Mouse (Mus musculus) B cell, adult 2 months (primary cell): ENCODE measurements around the gene Pde4c.

Experiments used
- DNase-seq, 2 experiments: peaks; one replicate each; pipeline ENCODE4 v3.0.0; 2022

Pde4c gene

GRCm38 (mm10) chr8:70698310-70699109 is 25.0 kb upstream of the Pde4c start, which contains the start of gene Jund:
Gene Jund, plus strand, starts transcription at chr8:70698949.
- DNase-seq, result peak; percentile 100

GRCm38 (mm10) chr8:70699116-70699833 is 24.2 kb upstream of the Pde4c start:
- DNase-seq, result no peak

- DNase-seq, result peak; percentile 73 to 77
These were observed 23.5 kb upstream of the Pde4c start for GRCm38 (mm10) chr8:70699834-70700554.

GRCm38 (mm10) chr8:70700555-70700922 is 23.0 kb upstream of the Pde4c start:
- DNase-seq, result peak; percentile 87

- DNase-seq, result peak; percentile 50 to 54
These were observed 22.2 kb upstream of the Pde4c start for GRCm38 (mm10) chr8:70701048-70701981.

GRCm38 (mm10) chr8:70701982-70702841 is 21.3 kb upstream of the Pde4c start:
- DNase-seq, result peak in 1 of 2 experiments; percentile 57

- no peak for DNase-seq
These were observed 20.7 kb upstream of the Pde4c start for GRCm38 (mm10) chr8:70702842-70703182.

- DNase-seq, result peak in 1 of 2 experiments; percentile 38
These were observed 20.2 kb upstream of the Pde4c start, which contains the start of gene Iqcn for GRCm38 (mm10) chr8:70703287-70703686. Gene Iqcn, plus strand, starts transcription at chr8:70703457.

GRCm38 (mm10) chr8:70708281-70708680 is 15.2 kb upstream of the Pde4c start:
- no peak for DNase-seq

GRCm38 (mm10) chr8:70709794-70710193 is 13.7 kb upstream of the Pde4c start:
- no peak for DNase-seq

GRCm38 (mm10) chr8:70710296-70710695 is 13.2 kb upstream of the Pde4c start:
- no peak for DNase-seq

GRCm38 (mm10) chr8:70711041-70711440 is 12.5 kb upstream of the Pde4c start:
- no peak for DNase-seq

- no peak for DNase-seq
These were observed 9.5 kb upstream of the Pde4c start for GRCm38 (mm10) chr8:70713991-70714390.

- DNase-seq, result no peak
These were observed 8.4 kb upstream of the Pde4c start for GRCm38 (mm10) chr8:70715086-70715485.

- peak in 1 of 2 experiments; percentile 41 for DNase-seq
These were observed 6.8 kb upstream of the Pde4c start for GRCm38 (mm10) chr8:70716521-70717400.

- DNase-seq, result peak; percentile 89 to 90
These were observed 5.2 kb upstream of the Pde4c start, which contains the start of gene Gm3336 for GRCm38 (mm10) chr8:70718297-70718696. Gene Gm3336, plus strand, starts transcription at chr8:70718543.

- peak in 1 of 2 experiments; percentile 6 for DNase-seq
These were observed 3.7 kb upstream of the Pde4c start for GRCm38 (mm10) chr8:70719796-70720270.

GRCm38 (mm10) chr8:70720739-70721138 is 2.8 kb upstream of the Pde4c start:
- peak; percentile 91 to 93 for DNase-seq

GRCm38 (mm10) chr8:70721601-70722000 is 1.9 kb upstream of the Pde4c start:
- no peak for DNase-seq

GRCm38 (mm10) chr8:70724216-70724615 is 696 bp downstream of the Pde4c start:
- no peak for DNase-seq
